Mouse (Mus musculus) brain, embryonic 14.5 days (tissue): ENCODE data around the gene Comt. TPM values are rescaled to one million over a fixed set of nuclear protein-coding genes. Genes with fewer than 3 reads are reported as not detected.

ENCODE experiments used
- DNase-seq: peaks from one replicate; pipeline ENCODE4 v3.0.0-alpha.2; 2011; ENCODE audit warnings: low read depth
- CTCF ChIP-seq: fragments of 200-500 bp; IDR thresholded peaks from 2 replicates; pipeline ENCODE4 v1.5.1; 2012; ENCODE audit warnings: inconsistent platforms, mild to moderate bottlenecking, moderate library complexity, borderline replicate concordance; ENCODE audit not compliant: insufficient read depth, insufficient read length; ENCODE audit errors: extremely low read depth
- POLR2A ChIP-seq: fragments of 200-500 bp; IDR thresholded peaks from 2 replicates; pipeline ENCODE4 v1.6.1; 2012; ENCODE audit warnings: mild to moderate bottlenecking, inconsistent platforms, borderline replicate concordance; ENCODE audit not compliant: poor library complexity, insufficient read depth, insufficient read length, severe bottlenecking; ENCODE audit errors: extremely low read depth
- polyA plus RNA-seq: library from polyadenylated mRNA; depleted of rRNA; stranded (reverse); fragments of >200 nt; gene quantifications from 2 replicates; pipeline ENCODE4 v1.2.3, GENCODE M21; 2012; rRNA removed

Comt gene
- polyA plus RNA-seq = 72.8 and 73.8 TPM in 2 replicates

- no peak for DNase-seq
- TF ChIP-seq POLR2A (no peak), CTCF (no peak)
These were observed at the start of gene Comt for GRCm38 (mm10) chr16:18426802-18427280. Gene Comt, minus strand, starts transcription at chr16:18426852.

- no peak for DNase-seq
- TF ChIP-seq POLR2A (no peak), CTCF (no peak)
These were observed 47.4 kb upstream of the Comt start for GRCm38 (mm10) chr16:18474021-18474420.

GRCm38 (mm10) chr16:18472976-18473375 is 46.3 kb upstream of the Comt start:
- no peak for DNase-seq
- TF ChIP-seq POLR2A (no peak), CTCF (no peak)

GRCm38 (mm10) chr16:18472416-18472815 is 45.8 kb upstream of the Comt start:
- no peak for DNase-seq
- TF ChIP-seq CTCF (no peak), POLR2A (no peak)

- no peak for DNase-seq
- TF ChIP-seq POLR2A (no peak), CTCF (no peak)
These were observed 45.3 kb upstream of the Comt start for GRCm38 (mm10) chr16:18471976-18472375.

- TF ChIP-seq CTCF (no peak), POLR2A (no peak)
- DNase-seq = no peak
These were observed 44.8 kb upstream of the Comt start for GRCm38 (mm10) chr16:18471381-18471955.

GRCm38 (mm10) chr16:18470829-18471228 is 44.2 kb upstream of the Comt start:
- no peak for DNase-seq
- 0 out of 2 replicates have a peak, but pooled peaks have one; percentile 1 for TF ChIP-seq CTCF
- TF ChIP-seq POLR2A = no peak

GRCm38 (mm10) chr16:18464271-18464670 is 37.6 kb upstream of the Comt start:
- no peak for TF ChIP-seq CTCF
- no peak for TF ChIP-seq POLR2A
- DNase-seq = no peak

- DNase-seq = no peak
- TF ChIP-seq CTCF (no peak), POLR2A (no peak)
These were observed 35.9 kb upstream of the Comt start for GRCm38 (mm10) chr16:18462598-18462997.

- TF ChIP-seq POLR2A (no peak), CTCF (no peak)
- no peak for DNase-seq
These were observed 35.4 kb upstream of the Comt start for GRCm38 (mm10) chr16:18462031-18462430.

- no peak for TF ChIP-seq CTCF
- no peak for TF ChIP-seq POLR2A
- no peak for DNase-seq
These were observed 34.2 kb upstream of the Comt start for GRCm38 (mm10) chr16:18460826-18461225.

GRCm38 (mm10) chr16:18459955-18460370 is 33.3 kb upstream of the Comt start:
- TF ChIP-seq POLR2A = peak; percentile 14; the same call in 1 of the 2 replicates
- no peak for TF ChIP-seq CTCF
- DNase-seq = peak; percentile 74

- TF ChIP-seq POLR2A = no peak
- TF ChIP-seq CTCF = no peak
- DNase-seq = peak; percentile 34
These were observed 32.8 kb upstream of the Comt start for GRCm38 (mm10) chr16:18459335-18459954.

- TF ChIP-seq POLR2A = no peak
- no peak for TF ChIP-seq CTCF
- no peak for DNase-seq
These were observed 32.0 kb upstream of the Comt start for GRCm38 (mm10) chr16:18458661-18459060.
